Mouse (Mus musculus) embryonic fibroblast, embryonic 13.5 days (primary cell): ENCODE data around the gene Adss. TPM values are rescaled to one million over a fixed set of nuclear protein-coding genes. Genes with fewer than 3 reads are reported as not detected.
A peak's percentile ranks its signal among the peaks of the same experiment; 100 is the strongest.
"Not testable (repeated sequence)": the region's sequence is repeated elsewhere in the genome, so short reads cannot be mapped to it uniquely, and the experiment has no call there.

Experiments used
- H3K27ac ChIP-seq: 2 replicates; pipeline ENCODE4 v1.5.1; 2012; ENCODE audit warnings: low read length, control low read depth, inconsistent platforms; ENCODE audit not compliant: insufficient read depth
- H3K4me1 ChIP-seq: 2 replicates; pipeline ENCODE4 v1.6.1; 2011; ENCODE audit warnings: low read length; ENCODE audit not compliant: control insufficient read depth, insufficient read depth
- H3K4me3 ChIP-seq: 2 replicates; pipeline ENCODE4 v1.5.1; 2011; ENCODE audit warnings: mild to moderate bottlenecking, control low read depth, low read length; ENCODE audit not compliant: insufficient read depth
- CTCF ChIP-seq: IDR thresholded peaks from 2 replicates; pipeline ENCODE4 v1.5.1; 2011; ENCODE audit warnings: mild to moderate bottlenecking, control low read depth, low read length, moderate library complexity, borderline replicate concordance; ENCODE audit not compliant: insufficient read depth
- POLR2A ChIP-seq: IDR thresholded peaks from 2 replicates; pipeline ENCODE4 v1.6.1; 2011; ENCODE audit warnings: low read depth, mild to moderate bottlenecking, control low read depth, low read length, moderate library complexity
- polyA plus RNA-seq: library from polyadenylated mRNA; stranded (reverse); fragments of >200 nt; gene quantifications from 2 replicates; pipeline ENCODE4 v1.2.4, GENCODE M21; 2011; ENCODE audit warnings: low read depth; ENCODE audit not compliant: missing spikeins, insufficient read length

Gene Adss
- polyA plus RNA-seq: 96.8 and 99.9 TPM in 2 replicates

GRCm38 (mm10) chr1:177796193-177796939 is at the start of gene Adss:
Gene Adss, minus strand, starts transcription at chr1:177796511.
- Histone ChIP-seq H3K27ac (peak within 1 kb of the TSS; percentile 56), H3K4me3 (peak within 1 kb of the TSS; percentile 94), H3K4me1 (peaks cover 2% of the 10 kb centered on the region)
- TF ChIP-seq CTCF: no peak
- peak; percentile 97 for TF ChIP-seq POLR2A

DNA sequence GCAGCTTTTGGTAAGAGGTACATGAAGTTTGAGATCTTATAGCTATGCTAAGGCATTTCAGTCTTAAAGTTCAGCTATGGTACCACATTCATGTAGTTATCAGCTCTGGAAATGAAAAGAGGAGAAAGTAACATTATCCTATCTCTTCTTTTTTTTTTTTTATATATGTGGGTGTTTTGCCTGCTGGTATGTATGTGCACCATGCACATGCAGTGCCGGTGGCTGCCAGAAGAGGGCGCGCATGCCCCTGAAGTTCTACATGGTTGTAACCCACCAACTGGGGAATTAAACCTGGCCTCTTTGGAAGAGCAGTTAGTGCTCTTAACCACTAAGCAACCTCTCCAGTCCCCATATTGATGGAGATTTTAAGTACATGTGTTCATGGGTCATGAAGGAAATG is 49.5 kb upstream of the Adss start:
- H3K4me1 ChIP-seq, H3K27ac ChIP-seq, H3K4me3 ChIP-seq: not testable (repeated sequence)

DNA sequence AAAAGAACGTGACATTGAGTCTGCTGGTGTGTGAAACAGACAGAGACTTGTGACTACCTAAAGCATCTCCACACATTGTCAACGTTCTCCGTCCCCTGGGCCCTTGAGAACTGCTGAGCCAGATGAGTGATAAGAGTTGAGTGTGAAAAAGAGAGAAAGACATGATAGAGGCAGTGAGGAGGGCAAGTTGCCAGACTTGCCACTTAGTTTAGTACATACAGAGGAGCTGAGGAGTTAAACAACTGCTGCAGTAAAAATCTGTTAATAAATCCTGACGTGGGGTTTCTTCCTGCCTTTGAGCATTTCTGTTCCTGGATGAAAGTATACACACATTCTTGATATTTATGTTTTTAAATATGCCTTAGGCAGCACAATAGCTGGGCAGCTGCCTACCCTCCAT is 31.5 kb upstream of the Adss start:
- H3K4me1 ChIP-seq, H3K4me3 ChIP-seq, H3K27ac ChIP-seq: not testable (repeated sequence)

DNA sequence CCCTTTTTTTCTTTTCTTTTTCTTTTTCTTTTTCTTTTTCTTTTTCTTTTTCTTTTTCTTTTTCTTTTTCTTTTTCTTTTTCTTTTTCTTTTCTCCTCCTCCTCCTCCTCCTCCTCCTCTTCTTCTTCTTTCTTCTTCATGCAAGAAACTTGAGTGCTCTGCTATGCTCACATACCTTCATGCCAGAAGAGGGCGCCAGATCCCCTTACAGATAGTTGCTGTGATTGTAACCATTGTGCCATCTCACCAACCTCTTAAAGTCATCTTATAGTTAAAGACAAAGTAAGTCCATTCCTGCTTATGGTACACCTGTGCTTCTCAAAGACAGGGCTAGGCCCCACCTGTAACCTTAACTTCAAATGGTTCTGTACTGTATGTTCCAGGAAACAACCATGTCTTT is 10.5 kb upstream of the Adss start:
- H3K4me3 ChIP-seq, H3K27ac ChIP-seq, H3K4me1 ChIP-seq: not testable (repeated sequence)

- TF ChIP-seq POLR2A (no peak), CTCF (no peak)
- H3K4me1 ChIP-seq: no peaks in the 10 kb centered on the region
- H3K4me3 ChIP-seq: no peak overlapping the region
- H3K27ac ChIP-seq: no peak overlapping the region
Observed at GRCm38 (mm10) chr1:177803511-177803910, 7.2 kb upstream of the Adss start.

DNA sequence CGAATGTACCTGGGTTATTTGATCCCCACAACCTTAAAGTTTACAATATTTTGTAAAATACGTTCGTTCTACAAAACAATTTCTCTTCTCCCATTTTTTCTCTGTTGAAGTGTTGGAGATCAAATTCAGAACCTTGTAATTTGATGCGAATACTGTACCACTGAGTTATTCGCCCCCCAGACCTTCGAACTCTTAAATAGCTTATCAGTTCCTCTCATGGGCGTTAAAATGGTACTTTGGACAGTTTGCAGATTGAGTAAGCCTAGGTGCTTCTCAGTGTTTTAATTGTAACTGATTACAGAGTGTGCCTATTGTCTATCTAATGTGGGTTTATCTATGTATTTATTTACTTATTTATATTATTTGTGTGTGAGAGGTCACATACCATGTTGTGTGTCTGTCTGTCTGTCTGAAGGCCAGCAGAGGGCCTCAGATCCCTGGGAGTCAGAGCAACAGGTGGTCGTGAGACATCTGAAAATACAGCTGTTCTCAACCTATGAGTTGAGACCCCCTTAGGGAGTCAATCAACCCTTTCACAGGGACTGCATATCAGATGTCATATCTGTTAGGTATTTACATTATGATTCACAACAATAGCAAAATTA is 942 bp upstream of the Adss start:
- Histone ChIP-seq H3K27ac (no peak overlapping the region), H3K4me3 (no peak overlapping the region), H3K4me1 (peaks cover 2% of the 10 kb centered on the region)
- TF ChIP-seq CTCF: 0 out of 2 replicates have a peak, but pooled peaks have one; percentile 15
- no peak for TF ChIP-seq POLR2A

- H3K4me1 ChIP-seq: peaks cover 2% of the 10 kb centered on the region
- H3K27ac ChIP-seq: peak overlapping the region; percentile 56
- TF ChIP-seq POLR2A (no peak), CTCF (no peak)
- H3K4me3 ChIP-seq: peak overlapping the region; percentile 94
Observed at GRCm38 (mm10) chr1:177795421-177796192, 704 bp downstream of the Adss start.

DNA sequence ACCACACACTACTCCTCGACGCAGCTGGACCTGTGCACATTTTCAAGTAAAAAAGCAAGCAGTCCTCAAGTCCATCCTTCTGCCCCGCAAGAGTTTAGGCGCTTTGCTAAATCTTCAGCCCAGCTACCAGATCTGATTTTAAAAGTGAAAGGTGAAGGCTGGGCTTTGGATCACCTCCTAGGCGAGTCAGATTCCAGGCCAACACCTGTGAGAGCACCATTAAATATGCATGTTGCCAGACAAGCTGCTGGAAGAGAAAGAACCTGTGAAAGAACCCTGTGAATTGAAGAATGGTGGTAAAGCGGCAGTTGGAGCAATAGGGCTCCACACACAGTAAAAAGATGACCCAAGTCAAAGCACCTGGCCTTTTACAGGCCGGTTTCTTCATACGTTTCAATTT is 1.4 kb downstream of the Adss start:
- H3K27ac ChIP-seq: no peak overlapping the region
- TF ChIP-seq POLR2A (no peak), CTCF (no peak)
- peak overlapping the region; percentile 94 for H3K4me3 ChIP-seq
- peaks cover 2% of the 10 kb centered on the region for H3K4me1 ChIP-seq

DNA sequence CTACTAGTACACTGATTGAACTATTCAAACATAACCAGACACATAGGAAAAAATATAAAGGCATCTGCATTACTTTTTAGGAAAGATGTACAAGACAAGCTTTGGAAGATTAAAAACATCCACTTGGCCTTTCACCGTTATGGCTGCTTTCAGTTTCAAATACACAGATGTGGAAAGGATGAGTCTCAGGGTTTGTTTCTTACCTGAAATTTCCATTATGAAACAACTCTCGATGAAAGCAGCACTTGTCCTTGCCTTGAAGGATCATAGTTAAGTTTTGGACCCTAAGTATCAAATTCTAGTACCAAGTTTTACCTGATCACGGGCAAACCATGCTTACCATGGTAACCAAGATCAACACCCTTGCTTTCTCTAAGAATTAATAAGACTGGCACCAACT is 3.5 kb downstream of the Adss start:
- TF ChIP-seq CTCF (no peak), POLR2A (no peak)
- Histone ChIP-seq H3K4me1 (peaks cover 2% of the 10 kb centered on the region), H3K27ac (no peak overlapping the region), H3K4me3 (no peak overlapping the region)

GRCm38 (mm10) chr1:177777397-177777796 is 18.9 kb downstream of the Adss start:
- H3K27ac ChIP-seq: no peak overlapping the region
- H3K4me3 ChIP-seq: no peak overlapping the region
- H3K4me1 ChIP-seq: peaks cover 2% of the 10 kb centered on the region; the same call in 1 of the 2 replicates
- TF ChIP-seq CTCF: no peak
- TF ChIP-seq POLR2A: no peak
